Mouse (Mus musculus) spleen, adult 2 months (tissue): ENCODE data around the gene Kat2b. TPM values are rescaled to one million over a fixed set of nuclear protein-coding genes. Genes with fewer than 3 reads are reported as not detected.

ENCODE experiments used
- DNase-seq, 2 experiments: peaks; one replicate each; pipeline versions ENCODE4 v3.0.0 to v3.0.0-alpha.2; 2012 to 2021; ENCODE audit warnings: low spot score in 2 of 2, low read depth in 1 of 2
- H3K27ac ChIP-seq: fragments of 200-500 bp; 2 replicates; pipeline ENCODE4 v1.5.1; 2012; ENCODE audit warnings: low read length, inconsistent platforms; ENCODE audit not compliant: insufficient read depth
- H3K27me3 ChIP-seq: fragments of 200-500 bp; 2 replicates; pipeline ENCODE4 v1.6.1; 2012; ENCODE audit warnings: mild to moderate bottlenecking, moderate library complexity, low read length, inconsistent platforms; ENCODE audit not compliant: control insufficient read depth, insufficient read depth
- H3K36me3 ChIP-seq: fragments of 200-500 bp; 2 replicates; pipeline ENCODE4 v1.6.1; 2012; ENCODE audit warnings: mild to moderate bottlenecking, low read length, inconsistent platforms; ENCODE audit not compliant: control insufficient read depth, insufficient read depth
- H3K4me1 ChIP-seq: fragments of 200-500 bp; 2 replicates; pipeline ENCODE4 v1.6.1; 2011; ENCODE audit warnings: inconsistent platforms; ENCODE audit not compliant: control insufficient read depth, insufficient read depth, insufficient read length
- H3K4me3 ChIP-seq: fragments of 200-500 bp; 2 replicates; pipeline ENCODE4 v1.5.1; 2011; ENCODE audit warnings: mild to moderate bottlenecking, inconsistent platforms; ENCODE audit not compliant: insufficient read depth, insufficient read length; ENCODE audit errors: extremely low read depth
- CTCF ChIP-seq: fragments of 200-500 bp; IDR thresholded peaks from 2 replicates; pipeline ENCODE4 v1.5.1; 2011; ENCODE audit warnings: mild to moderate bottlenecking, inconsistent platforms; ENCODE audit not compliant: insufficient read depth, insufficient read length, insufficient replicate concordance; ENCODE audit errors: extremely low read depth
- POLR2A ChIP-seq: fragments of 200-500 bp; IDR thresholded peaks from 2 replicates; pipeline ENCODE4 v1.6.1; 2011; ENCODE audit warnings: low read depth, low read length, inconsistent platforms
- WGBS: fragments of 180-500 bp; shearing (Covaris S2); methylation state at CpG from one replicate; pipeline ENCODE4 v1.1.7; 2018; 5-methylcytosine and 5-hydroxymethylcytosine counted together
- polyA plus RNA-seq: library from polyadenylated mRNA; depleted of rRNA; stranded (reverse); fragments of >200 nt; gene quantifications from 2 replicates; pipeline ENCODE4 v1.2.3, GENCODE M21; 2012

The Kat2b gene
- polyA plus RNA-seq, 1 experiment = 5.0 TPM

DNA sequence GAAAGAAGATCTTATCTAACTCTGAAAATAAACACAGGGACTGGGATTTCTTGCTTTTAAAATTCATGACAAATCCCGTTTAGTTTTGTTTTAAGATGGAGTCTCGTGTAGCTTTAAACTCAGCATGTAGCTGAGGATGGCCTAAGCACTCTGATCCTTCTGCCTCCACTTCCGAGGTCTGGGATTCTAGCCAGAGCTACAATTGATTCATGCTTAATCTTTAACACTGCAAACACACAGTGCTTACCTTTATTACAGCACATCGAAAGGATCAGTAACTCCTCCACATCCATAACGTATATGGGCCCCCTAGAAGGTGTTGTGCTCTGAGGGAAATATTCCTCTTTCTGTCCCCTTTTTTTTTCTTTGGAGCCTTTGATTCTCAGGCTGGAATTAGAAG lies 61.5 kb downstream of the Kat2b start:
- Histone ChIP-seq H3K27me3 (no peaks in the 10 kb centered on the region), H3K27ac (no peak overlapping the region), H3K4me1 (no peaks in the 10 kb centered on the region), H3K4me3 (no peak overlapping the region), H3K36me3 (peaks cover 8% of the 10 kb centered on the region)
- DNase-seq = no peak
- TF ChIP-seq CTCF = no peak
- TF ChIP-seq POLR2A = no peak
- 95% methylated on average over 5 of the region's 5 CpGs for WGBS

DNA sequence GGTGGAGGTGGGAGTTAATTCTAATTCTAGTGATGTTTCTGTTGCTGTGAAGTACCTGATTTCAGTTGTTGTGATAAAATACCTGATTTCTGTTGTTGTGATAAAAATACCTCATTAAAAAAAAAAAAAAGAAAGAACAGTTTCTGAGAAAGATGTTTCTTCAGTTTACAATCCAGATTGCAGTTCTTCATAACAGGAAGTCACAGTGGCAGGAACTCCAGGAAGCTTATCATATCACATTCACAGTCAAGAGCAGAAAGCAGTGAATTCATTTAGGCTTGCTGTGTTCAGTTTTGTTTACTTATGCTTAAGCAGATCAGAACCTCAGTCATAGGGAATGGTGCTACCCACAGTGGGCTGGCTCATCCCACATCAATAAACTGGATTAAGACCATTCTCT lies 64.7 kb downstream of the Kat2b start:
- no peak for DNase-seq
- H3K4me1 ChIP-seq = no peaks in the 10 kb centered on the region
- no peak overlapping the region for H3K27ac ChIP-seq
- H3K4me3 ChIP-seq = no peak overlapping the region
- no peaks in the 10 kb centered on the region for H3K27me3 ChIP-seq
- no peak for TF ChIP-seq CTCF
- TF ChIP-seq POLR2A = no peak
- peaks cover 16% of the 10 kb centered on the region for H3K36me3 ChIP-seq

- peaks cover 37% of the 10 kb centered on the region for H3K36me3 ChIP-seq
- no peaks in the 10 kb centered on the region for H3K27me3 ChIP-seq
- WGBS = 92% methylated on average over 4 of the region's 4 CpGs
- no peak overlapping the region for H3K4me3 ChIP-seq
- DNase-seq = no peak
- no peak for TF ChIP-seq CTCF
- H3K4me1 ChIP-seq = no peaks in the 10 kb centered on the region
- no peak overlapping the region for H3K27ac ChIP-seq
These were observed 76.7 kb downstream of the Kat2b start for GRCm38 (mm10) chr17:53643360-53643759.

DNA sequence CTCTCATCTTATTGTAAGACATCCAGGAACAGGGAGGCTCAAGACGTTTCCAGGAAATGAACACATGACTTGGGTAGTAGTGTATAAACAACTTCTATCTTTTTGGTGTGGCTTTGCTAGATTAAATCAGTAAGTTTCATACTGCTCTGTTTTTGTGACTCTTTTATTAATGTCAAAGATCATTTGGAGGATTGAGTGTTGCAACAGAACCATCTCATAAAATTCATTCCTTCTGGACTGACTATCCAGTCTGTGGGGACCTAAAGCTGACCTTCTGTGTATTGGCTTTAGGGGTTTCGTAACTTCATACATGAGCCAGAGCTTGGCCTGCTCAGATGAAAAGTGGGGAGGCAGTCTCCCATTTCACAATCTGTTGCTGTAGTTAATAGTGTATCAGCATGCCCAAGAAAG lies 83.6 kb downstream of the Kat2b start:
- Histone ChIP-seq H3K27me3 (no peaks in the 10 kb centered on the region), H3K36me3 (peaks cover 28% of the 10 kb centered on the region), H3K27ac (peak overlapping the region; percentile 15; the same call in 1 of the 2 replicates), H3K4me1 (no peaks in the 10 kb centered on the region), H3K4me3 (no peak overlapping the region)
- DNase-seq = no peak
- TF ChIP-seq POLR2A (no peak), CTCF (no peak)
- WGBS = 74% methylated on average over 2 of the region's 2 CpGs

GRCm38 (mm10) chr17:53654596-53654995 lies 87.9 kb downstream of the Kat2b start:
- H3K27ac ChIP-seq = no peak overlapping the region

GRCm38 (mm10) chr17:53655081-53655480 lies 88.4 kb downstream of the Kat2b start:
- no peak for DNase-seq
- H3K36me3 ChIP-seq = peaks cover 29% of the 10 kb centered on the region
- TF ChIP-seq POLR2A (no peak), CTCF (no peak)
- H3K4me3 ChIP-seq = no peak overlapping the region
- H3K27ac ChIP-seq = no peak overlapping the region
- WGBS = 93% methylated on average over 6 of the region's 6 CpGs
- no peaks in the 10 kb centered on the region for H3K4me1 ChIP-seq
- H3K27me3 ChIP-seq = no peaks in the 10 kb centered on the region

More at GRCm38 (mm10) chr17:53654596-53654995, 87.9 kb downstream of the Kat2b start:
- 92% methylated on average over 4 of the region's 4 CpGs for WGBS
- no peak for DNase-seq
- no peaks in the 10 kb centered on the region for H3K4me1 ChIP-seq
- TF ChIP-seq POLR2A = no peak
- no peak for TF ChIP-seq CTCF
- no peak overlapping the region for H3K4me3 ChIP-seq
- peaks cover 25% of the 10 kb centered on the region for H3K36me3 ChIP-seq
- H3K27me3 ChIP-seq = no peaks in the 10 kb centered on the region

GRCm38 (mm10) chr17:53655959-53656358 lies 89.3 kb downstream of the Kat2b start:
- peaks cover 33% of the 10 kb centered on the region for H3K36me3 ChIP-seq
- no peak overlapping the region for H3K27ac ChIP-seq
- no peak for DNase-seq
- H3K27me3 ChIP-seq = no peaks in the 10 kb centered on the region
- H3K4me3 ChIP-seq = no peak overlapping the region
- no peaks in the 10 kb centered on the region for H3K4me1 ChIP-seq
- WGBS = 90% methylated on average over 2 of the region's 2 CpGs
- TF ChIP-seq CTCF (no peak), POLR2A (no peak)

- H3K36me3 ChIP-seq = peaks cover 32% of the 10 kb centered on the region
- TF ChIP-seq POLR2A (no peak), CTCF (no peak)
- no peak overlapping the region for H3K27ac ChIP-seq
- WGBS = 83% methylated on average over 6 of the region's 6 CpGs
- no peak for DNase-seq
- no peaks in the 10 kb centered on the region for H3K27me3 ChIP-seq
- H3K4me3 ChIP-seq = no peak overlapping the region
- no peaks in the 10 kb centered on the region for H3K4me1 ChIP-seq
These were observed 89.8 kb downstream of the Kat2b start for GRCm38 (mm10) chr17:53656369-53656860.
